Mouse (Mus musculus) hindbrain, embryonic 15.5 days (tissue): ENCODE results near the gene Fbxo42. TPM values are rescaled to one million over a fixed set of nuclear protein-coding genes. Genes with fewer than 3 reads are reported as not detected.
"Not testable (repeated sequence)": the region's sequence is repeated elsewhere in the genome, so short reads cannot be mapped to it uniquely, and the experiment has no call there.

Experiments
- ATAC-seq: fragments of 200-750 bp; cut with Nextera tagmentation; 2 replicates; pipeline ENCODE4 v1.8.0; 2017; ENCODE audit warnings: low read depth, moderate number of reproducible peaks, moderate TSS enrichment; ENCODE audit not compliant: low FRiP score
- H3K27ac ChIP-seq: fragments of 300-500 bp; sonication (generic); replicated peaks from 2 replicates; pipeline ENCODE4 v1.5.1; 2015; ENCODE audit warnings: mild to moderate bottlenecking, inconsistent platforms
- H3K27me3 ChIP-seq: fragments of 300-500 bp; sonication (generic); 2 replicates; pipeline ENCODE4 v1.6.1; 2015; ENCODE audit warnings: control low read depth, inconsistent platforms
- H3K36me3 ChIP-seq: fragments of 300-500 bp; sonication (generic); 2 replicates; pipeline ENCODE4 v1.6.1; 2015; ENCODE audit warnings: control low read depth, inconsistent platforms
- H3K4me1 ChIP-seq: fragments of 300-500 bp; sonication (generic); replicated peaks from 2 replicates; pipeline ENCODE4 v1.6.1; 2015; ENCODE audit warnings: control low read depth, inconsistent platforms
- H3K4me2 ChIP-seq: fragments of 300-500 bp; sonication (generic); 2 replicates; pipeline ENCODE4 v1.6.1; 2015; ENCODE audit warnings: moderate library complexity, mild to moderate bottlenecking, inconsistent platforms
- H3K4me3 ChIP-seq: fragments of 300-500 bp; sonication (generic); 2 replicates; pipeline ENCODE4 v1.5.1; 2015; ENCODE audit warnings: mild to moderate bottlenecking, inconsistent platforms
- H3K9ac ChIP-seq: fragments of 300-500 bp; sonication (generic); 2 replicates; pipeline ENCODE4 v1.6.1; 2015; ENCODE audit warnings: inconsistent platforms
- H3K9me3 ChIP-seq: fragments of 300-500 bp; sonication (generic); 2 replicates; pipeline ENCODE4 v1.6.1; 2016; ENCODE audit warnings: control low read depth, inconsistent platforms
- WGBS: fragments of 180-500 bp; shearing (Covaris S2); methylation state at CpG from one replicate; pipeline ENCODE4 v1.1.7; 2015; 5-methylcytosine and 5-hydroxymethylcytosine counted together
- polyA plus RNA-seq: library from polyadenylated mRNA; unstranded; fragments of >200 nt; fragmentation: Nextera tagmentation; extraction: Ambion mirVana; gene quantifications from 2 replicates; pipeline ENCODE4 v1.2.1, GENCODE M21; 2015

The Fbxo42 gene
- polyA plus RNA-seq, 1 experiment from 2014 or later = 25.2 TPM

GRCm38 (mm10) chr4:141120700-141121099 is 27.0 kb upstream of the Fbxo42 start:
- no peaks in the 10 kb centered on the region for H3K9me3 ChIP-seq
- no peak overlapping the region for H3K4me2 ChIP-seq
- ATAC-seq = no peak
- no peak overlapping the region for H3K4me3 ChIP-seq
- no peaks in the 10 kb centered on the region for H3K27me3 ChIP-seq
- H3K27ac ChIP-seq = no peak overlapping the region
- 21% methylated on average over 11 of the region's 11 CpGs for WGBS
- H3K9ac ChIP-seq = no peak overlapping the region
- H3K36me3 ChIP-seq = peaks cover 16% of the 10 kb centered on the region; the same call in 1 of the 2 replicates
- peaks cover 37% of the 10 kb centered on the region for H3K4me1 ChIP-seq

- 0 out of 2 replicates have a peak, but pooled peaks cover 1% of the 10 kb centered on the region for H3K36me3 ChIP-seq
- ATAC-seq = no peak
- 83% methylated on average over 7 of the region's 7 CpGs for WGBS
- H3K4me2 ChIP-seq = no peak overlapping the region
- H3K27ac ChIP-seq = no peak overlapping the region
- H3K4me1 ChIP-seq = peaks cover 37% of the 10 kb centered on the region
- H3K9me3 ChIP-seq = no peaks in the 10 kb centered on the region
- H3K27me3 ChIP-seq = no peaks in the 10 kb centered on the region
- H3K9ac ChIP-seq = no peak overlapping the region
- no peak overlapping the region for H3K4me3 ChIP-seq
Measured at GRCm38 (mm10) chr4:141122663-141123062, 25.1 kb upstream of the Fbxo42 start.

GRCm38 (mm10) chr4:141123065-141123464 is 24.6 kb upstream of the Fbxo42 start:
- WGBS = 38% methylated on average over 1 of the region's 1 CpGs
- Histone ChIP-seq H3K4me2 (no peak overlapping the region), H3K9me3 (no peaks in the 10 kb centered on the region), H3K4me3 (no peak overlapping the region), H3K9ac (peak overlapping the region; percentile 6; the same call in 1 of the 2 replicates), H3K36me3 (no peaks in the 10 kb centered on the region), H3K27me3 (no peaks in the 10 kb centered on the region), H3K4me1 (peaks cover 37% of the 10 kb centered on the region), H3K27ac (no peak overlapping the region)
- no peak for ATAC-seq

- H3K27me3 ChIP-seq = no peaks in the 10 kb centered on the region
- H3K27ac ChIP-seq = no peak overlapping the region
- peaks cover 34% of the 10 kb centered on the region for H3K4me1 ChIP-seq
- H3K4me2 ChIP-seq = no peak overlapping the region
- H3K36me3 ChIP-seq = no peaks in the 10 kb centered on the region
- H3K9ac ChIP-seq = no peak overlapping the region
- WGBS = 81% methylated on average over 6 of the region's 6 CpGs
- H3K4me3 ChIP-seq = no peak overlapping the region
- ATAC-seq = no peak
- H3K9me3 ChIP-seq = no peaks in the 10 kb centered on the region
Measured at GRCm38 (mm10) chr4:141129190-141129710, 18.5 kb upstream of the Fbxo42 start.

GRCm38 (mm10) chr4:141130704-141131342 is 16.9 kb upstream of the Fbxo42 start:
- Histone ChIP-seq H3K4me2 (no peak overlapping the region), H3K27ac (peak overlapping the region; percentile 36; the same call in 1 of the 2 replicates), H3K4me3 (no peak overlapping the region), H3K27me3 (no peaks in the 10 kb centered on the region), H3K4me1 (peaks cover 48% of the 10 kb centered on the region), H3K36me3 (no peaks in the 10 kb centered on the region), H3K9ac (no peak overlapping the region), H3K9me3 (no peaks in the 10 kb centered on the region)
- ATAC-seq = peak; percentile 10; the same call in 1 of the 2 replicates
- 82% methylated on average over 6 of the region's 6 CpGs for WGBS

GRCm38 (mm10) chr4:141131531-141132061 is 16.1 kb upstream of the Fbxo42 start:
- H3K27me3 ChIP-seq = no peaks in the 10 kb centered on the region
- H3K27ac ChIP-seq = peak overlapping the region; percentile 36; the same call in 1 of the 2 replicates
- peaks cover 55% of the 10 kb centered on the region for H3K4me1 ChIP-seq
- H3K4me2 ChIP-seq = no peak overlapping the region
- no peak overlapping the region for H3K4me3 ChIP-seq
- H3K9me3 ChIP-seq = no peaks in the 10 kb centered on the region
- 51% methylated on average over 5 of the region's 5 CpGs for WGBS
- ATAC-seq = peak; percentile 33; the same call in 1 of the 2 replicates
- no peaks in the 10 kb centered on the region for H3K36me3 ChIP-seq
- no peak overlapping the region for H3K9ac ChIP-seq

- Histone ChIP-seq H3K27me3 (no peaks in the 10 kb centered on the region), H3K27ac (peak overlapping the region; percentile 36; the same call in 1 of the 2 replicates), H3K4me2 (no peak overlapping the region), H3K4me3 (no peak overlapping the region), H3K9me3 (no peaks in the 10 kb centered on the region), H3K4me1 (peaks cover 61% of the 10 kb centered on the region), H3K36me3 (no peaks in the 10 kb centered on the region), H3K9ac (no peak overlapping the region)
- ATAC-seq = no peak
- 63% methylated on average over 8 of the region's 8 CpGs for WGBS
Measured at GRCm38 (mm10) chr4:141132191-141132590, 15.5 kb upstream of the Fbxo42 start.

- Histone ChIP-seq H3K27ac (no peak overlapping the region; the same call in 1 of the 2 replicates), H3K9ac (no peak overlapping the region), H3K4me3 (no peak overlapping the region), H3K4me2 (no peak overlapping the region), H3K36me3 (no peaks in the 10 kb centered on the region), H3K9me3 (no peaks in the 10 kb centered on the region), H3K27me3 (no peaks in the 10 kb centered on the region), H3K4me1 (peaks cover 70% of the 10 kb centered on the region)
- WGBS = 75% methylated on average over 7 of the region's 8 CpGs
- ATAC-seq = no peak
Measured at GRCm38 (mm10) chr4:141133227-141133626, 14.5 kb upstream of the Fbxo42 start.

GRCm38 (mm10) chr4:141134031-141134441 is 13.7 kb upstream of the Fbxo42 start:
- Histone ChIP-seq H3K9ac (no peak overlapping the region), H3K27ac (peak overlapping the region; percentile 65), H3K27me3 (no peaks in the 10 kb centered on the region), H3K9me3 (no peaks in the 10 kb centered on the region), H3K4me3 (no peak overlapping the region), H3K4me1 (peaks cover 74% of the 10 kb centered on the region), H3K4me2 (no peak overlapping the region), H3K36me3 (no peaks in the 10 kb centered on the region)
- ATAC-seq = peak; percentile 29; the same call in 1 of the 2 replicates
- WGBS = 19% methylated on average over 8 of the region's 8 CpGs

GRCm38 (mm10) chr4:141134751-141135530 is 12.8 kb upstream of the Fbxo42 start:
- Histone ChIP-seq H3K36me3 (no peaks in the 10 kb centered on the region), H3K9me3 (no peaks in the 10 kb centered on the region), H3K4me1 (peaks cover 74% of the 10 kb centered on the region), H3K27ac (peak overlapping the region; percentile 65), H3K9ac (no peak overlapping the region), H3K4me2 (no peak overlapping the region), H3K4me3 (no peak overlapping the region), H3K27me3 (no peaks in the 10 kb centered on the region)
- no peak for ATAC-seq
- WGBS = 77% methylated on average over 20 of the region's 20 CpGs

- Histone ChIP-seq H3K27me3 (no peaks in the 10 kb centered on the region), H3K27ac (no peak overlapping the region), H3K4me2 (no peak overlapping the region), H3K36me3 (no peaks in the 10 kb centered on the region), H3K9ac (no peak overlapping the region), H3K4me1 (peaks cover 67% of the 10 kb centered on the region), H3K9me3 (no peaks in the 10 kb centered on the region), H3K4me3 (no peak overlapping the region)
- 64% methylated on average over 7 of the region's 7 CpGs for WGBS
- no peak for ATAC-seq
Measured at GRCm38 (mm10) chr4:141136126-141136525, 11.6 kb upstream of the Fbxo42 start.

- ATAC-seq, H3K36me3 ChIP-seq, H3K27me3 ChIP-seq, H3K9ac ChIP-seq, H3K9me3 ChIP-seq, H3K27ac ChIP-seq, H3K4me3 ChIP-seq: not testable (repeated sequence)
- 77% methylated on average over 3 of the region's 3 CpGs for WGBS
- Histone ChIP-seq H3K4me1 (peaks cover 52% of the 10 kb centered on the region), H3K4me2 (peak overlapping the region; percentile 86)
Measured at GRCm38 (mm10) chr4:141137740-141138139, 10.0 kb upstream of the Fbxo42 start.
